ENCODE assay signal across 10 mouse cellular contexts in genomic region chr11:58331546-58331945, GRCm38 (mm10). TPM values are rescaled to one million over a fixed set of nuclear protein-coding genes. Genes with fewer than 3 reads are reported as not detected.
DNase-seq lines count a peak whose midpoint lies in the region; ATAC-seq and TF ChIP-seq lines count a peak whose summit lies in the region.
"Had no signal": no experiment of that assay in that cellular context is flagged by ENCODE, and none has a peak within 500 bp of the region (broad histone marks: within the 10 kb centered on the region; RNA-seq: fewer than 3 reads in every experiment).

No protein-coding gene starts in this region.

- no peak for DNase-seq in heart, postnatal 4 days
- no peak for DNase-seq in G1E (ENCODE audit: low spot score)
- DNase-seq in MN1 (ENCODE audit: low spot score) = no peak
- no peak for DNase-seq in T-cell, adult 2 months (ENCODE audit: low spot score)
- DNase-seq: right cerebral cortex, postnatal 4 days had no signal

- H3K9ac ChIP-seq in heart, embryonic 13.5 days = peak overlapping the region; percentile 97
- H3K9ac ChIP-seq in heart, embryonic 16.5 days (ENCODE audit: low read length) = peak overlapping the region; percentile 83

- peaks cover 77% of the 10 kb centered on the region for H3K79me2 ChIP-seq in macrophage (ENCODE audit: inconsistent target)

- H3K9me3 ChIP-seq in heart, embryonic 13.5 days = no peaks in the 10 kb centered on the region
- H3K9me3 ChIP-seq in G1E (replicated peaks) = no peaks in the 10 kb centered on the region
- peaks cover 4% of the 10 kb centered on the region for H3K9me3 ChIP-seq in heart, embryonic 16.5 days (replicated peaks; ENCODE audit: control insufficient read depth, low read length)

- peak overlapping the region; percentile 97 for H3K4me2 ChIP-seq in heart, embryonic 13.5 days
- peak overlapping the region; percentile 77 for H3K4me2 ChIP-seq in heart, embryonic 16.5 days (ENCODE audit: low read depth, low read length)

- no peaks in the 10 kb centered on the region for H3K27me3 ChIP-seq in heart, embryonic 13.5 days (replicated peaks)
- H3K27me3 ChIP-seq in G1E (ENCODE audit: insufficient read depth, low read length) = no peaks in the 10 kb centered on the region
- no peaks in the 10 kb centered on the region for H3K27me3 ChIP-seq in heart, embryonic 16.5 days (ENCODE audit: control insufficient read depth, insufficient read depth, low read length)
- H3K27me3 ChIP-seq: Patski had no signal

- WGBS in heart, embryonic 13.5 days = 79% methylated on average over 6 of the region's 6 CpGs
- 88% methylated on average over 6 of the region's 6 CpGs for WGBS in heart, embryonic 16.5 days
- WGBS in macrophage (ENCODE audit: missing documents) = 76% methylated on average over 6 of the region's 6 CpGs

- H3K4me1 ChIP-seq in heart, embryonic 13.5 days = peaks cover 53% of the 10 kb centered on the region
- H3K4me1 ChIP-seq in G1E (ENCODE audit: insufficient read depth, low read depth, low read length) = peaks cover 54% of the 10 kb centered on the region
- peaks cover 38% of the 10 kb centered on the region for H3K4me1 ChIP-seq in heart, embryonic 16.5 days (ENCODE audit: control insufficient read depth, insufficient read depth, low read length)

- ATAC-seq in heart, embryonic 13.5 days (ENCODE audit: extremely low read depth, insufficient number of reproducible peaks, low FRiP score, low TSS enrichment) = no peak
- ATAC-seq in G1E (ENCODE audit: extremely low read depth, insufficient number of reproducible peaks, low FRiP score, poor library complexity, severe bottlenecking) = no peak
- ATAC-seq in heart, embryonic 16.5 days (replicated peaks; ENCODE audit: extremely low read depth, insufficient read depth, low FRiP score) = no peak
- no peak for ATAC-seq in megakaryocyte-erythroid progenitor cell, adult 5-6 weeks (replicated peaks; ENCODE audit: low FRiP score, low TSS enrichment, poor library complexity, severe bottlenecking)

- peaks cover 54% of the 10 kb centered on the region for H3K36me3 ChIP-seq in heart, embryonic 13.5 days
- H3K36me3 ChIP-seq in G1E (replicated peaks) = peaks cover 69% of the 10 kb centered on the region
- H3K36me3 ChIP-seq in heart, embryonic 16.5 days (ENCODE audit: control insufficient read depth, insufficient read depth) = peaks cover 18% of the 10 kb centered on the region
- peaks cover 10% of the 10 kb centered on the region; the same call in 1 of the 2 replicates for H3K36me3 ChIP-seq in macrophage (ENCODE audit: inconsistent target)

- no peak overlapping the region for H3K27ac ChIP-seq in heart, embryonic 13.5 days (replicated peaks)
- H3K27ac ChIP-seq in heart, embryonic 16.5 days (ENCODE audit: low read length) = no peak overlapping the region
- no peak overlapping the region for H3K27ac ChIP-seq in macrophage

- TF ChIP-seq CTCF in G1E (IDR thresholded peaks at IDR 0.05; ENCODE audit: low read depth, low read length) = no peak

- peak overlapping the region; percentile 97 for H3K4me3 ChIP-seq in heart, embryonic 13.5 days
- peak overlapping the region; percentile 78 for H3K4me3 ChIP-seq in G1E (ENCODE audit: low read depth, low read length)
- peak overlapping the region; percentile 65 for H3K4me3 ChIP-seq in heart, embryonic 16.5 days (ENCODE audit: low read length)
- H3K4me3 ChIP-seq in macrophage (ENCODE audit: inconsistent target) = peak overlapping the region; percentile 100

RNA-seq across cellular contexts. Expression of gene Sh3bp5l, which starts 1.0 kb away (rescaled TPM):
- polyA plus RNA-seq in heart, embryonic 13.5 days (2015; fragmentation: Nextera tagmentation; extraction: Ambion mirVana) = 24.0 and 25.3 TPM in 2 replicates
- total RNA-seq in heart, postnatal 4 days (2021) = 10 to 100 TPM; 38.5 to 51.5 TPM
- total RNA-seq in G1E (2014; fragmentation: Nextera tagmentation) (4.5 and 5.1 TPM in 2 replicates), G1E (2017) (18.1 and 19.5 TPM in 2 replicates)
- polyA plus RNA-seq in G1E (2012) (18.2 and 18.6 TPM in 2 replicates), macrophage (2018) (6.4 to 11.1 TPM (median 8.6 TPM) in 3 replicates)
- 32.0 and 32.5 TPM in 2 replicates for polyA plus RNA-seq in heart, embryonic 16.5 days (2015; fragmentation: Nextera tagmentation; extraction: Ambion mirVana)
- total RNA-seq in macrophage (2018; cell fraction: chromatin; rRNA removed) = 10 to 100 TPM in 15 of 26 experiments, 1 to 10 TPM in 11; 1.2 to 27.2 (median 12.7) TPM
- total RNA-seq in macrophage (2018; cell fraction: cytosol; rRNA removed) = 10 to 100 TPM in 8 of 26 experiments, 1 to 10 TPM in 18; 3.8 to 14.7 (median 7.7) TPM
- total RNA-seq in macrophage (2018; cell fraction: nucleus; rRNA removed) = 10 to 100 TPM in 12 of 26 experiments, 1 to 10 TPM in 14; 3.1 to 21.4 (median 9.1) TPM
- total RNA-seq in megakaryocyte-erythroid progenitor cell, adult 5-6 weeks (2014; fragmentation: Nextera tagmentation) = 12.8 and 13.8 TPM in 2 replicates
- total RNA-seq in megakaryocyte-erythroid progenitor cell, adult 5-6 weeks (2017) = 10.4 and 20.9 TPM in 2 replicates

RNA-seq across cellular contexts. Expression of gene Zfp672, which starts 1.4 kb away (rescaled TPM):
- polyA plus RNA-seq in heart, embryonic 13.5 days (2015; fragmentation: Nextera tagmentation; extraction: Ambion mirVana) = 27.7 and 28.6 TPM in 2 replicates
- 10 to 100 TPM; 37.5 to 44.2 TPM for total RNA-seq in heart, postnatal 4 days (2021)
- total RNA-seq in G1E (2014; fragmentation: Nextera tagmentation) = 24.2 and 27.1 TPM in 2 replicates
- total RNA-seq in G1E (2017) = 27.2 and 29.6 TPM in 2 replicates
- polyA plus RNA-seq in G1E (2012) = 7.9 TPM in 2 replicates
- 38.8 and 40.5 TPM in 2 replicates for polyA plus RNA-seq in heart, embryonic 16.5 days (2015; fragmentation: Nextera tagmentation; extraction: Ambion mirVana)
- 10 to 100 TPM; 10.4 to 75.2 (median 32.9) TPM for total RNA-seq in macrophage (2018; cell fraction: chromatin; rRNA removed)
- 10 to 100 TPM in 15 of 26 experiments, 1 to 10 TPM in 11; 5.9 to 17.7 (median 10.2) TPM for total RNA-seq in macrophage (2018; cell fraction: cytosol; rRNA removed)
- 10 to 100 TPM in 24 of 26 experiments, 1 to 10 TPM in 2; 9.0 to 74.0 (median 25.2) TPM for total RNA-seq in macrophage (2018; cell fraction: nucleus; rRNA removed)
- polyA plus RNA-seq in macrophage (2018) = 7.9 to 19.4 TPM (median 9.7 TPM) in 3 replicates
- 60.9 and 65.9 TPM in 2 replicates for total RNA-seq in megakaryocyte-erythroid progenitor cell, adult 5-6 weeks (2014; fragmentation: Nextera tagmentation)
- 28.5 and 30.9 TPM in 2 replicates for total RNA-seq in megakaryocyte-erythroid progenitor cell, adult 5-6 weeks (2017)

RNA-seq across cellular contexts. Expression of gene Zfp692, which starts 24.7 kb away (rescaled TPM):
- 12.4 and 15.5 TPM in 2 replicates for polyA plus RNA-seq in heart, embryonic 13.5 days (2015; fragmentation: Nextera tagmentation; extraction: Ambion mirVana)
- 1 to 10 TPM; 4.2 to 6.6 TPM for total RNA-seq in heart, postnatal 4 days (2021)
- total RNA-seq in G1E (2014; fragmentation: Nextera tagmentation) (14.4 and 17.5 TPM in 2 replicates), G1E (2017) (14.5 and 20.0 TPM in 2 replicates)
- polyA plus RNA-seq in G1E (2012) (15.5 and 16.6 TPM in 2 replicates), macrophage (2018) (2.9 to 5.3 TPM (median 4.7 TPM) in 3 replicates)
- 15.0 and 16.6 TPM in 2 replicates for polyA plus RNA-seq in heart, embryonic 16.5 days (2015; fragmentation: Nextera tagmentation; extraction: Ambion mirVana)
- 10 to 100 TPM; 20.4 to 65.9 (median 47.6) TPM for total RNA-seq in macrophage (2018; cell fraction: chromatin; rRNA removed)
- 1 to 10 TPM in 25 of 26 experiments, under 1 TPM in 1; 0.86 to 3.7 (median 2.1) TPM for total RNA-seq in macrophage (2018; cell fraction: cytosol; rRNA removed)
- 10 to 100 TPM; 12.0 to 60.5 (median 31.9) TPM for total RNA-seq in macrophage (2018; cell fraction: nucleus; rRNA removed)
- 34.0 and 66.1 TPM in 2 replicates for total RNA-seq in megakaryocyte-erythroid progenitor cell, adult 5-6 weeks (2014; fragmentation: Nextera tagmentation)
- 25.0 and 26.7 TPM in 2 replicates for total RNA-seq in megakaryocyte-erythroid progenitor cell, adult 5-6 weeks (2017)

RNA-seq across cellular contexts. Expression of gene Lypd8, which starts 47.3 kb away (rescaled TPM):
- not detected in 2 replicates for polyA plus RNA-seq in heart, embryonic 13.5 days (2015; fragmentation: Nextera tagmentation; extraction: Ambion mirVana)
- total RNA-seq in heart, postnatal 4 days (2021) = not detected
- total RNA-seq in G1E (2014; fragmentation: Nextera tagmentation) = 0.68 and 1.2 TPM in 2 replicates
- 0.16 and 0.29 TPM in 2 replicates for total RNA-seq in G1E (2017)
- polyA plus RNA-seq in G1E (2012) = 0.07 TPM in 1 of 2 replicates, not detected in the other
- polyA plus RNA-seq in heart, embryonic 16.5 days (2015; fragmentation: Nextera tagmentation; extraction: Ambion mirVana) = 1.4 TPM in 1 of 2 replicates, not detected in the other
- total RNA-seq in macrophage (2018; cell fraction: chromatin; rRNA removed) = not detected
- total RNA-seq in macrophage (2018; cell fraction: cytosol; rRNA removed) = not detected
- not detected for total RNA-seq in macrophage (2018; cell fraction: nucleus; rRNA removed)
- polyA plus RNA-seq in macrophage (2018) = not detected in 3 replicates
- not detected in 2 replicates for total RNA-seq in megakaryocyte-erythroid progenitor cell, adult 5-6 weeks (2014; fragmentation: Nextera tagmentation)
- total RNA-seq in megakaryocyte-erythroid progenitor cell, adult 5-6 weeks (2017) = not detected in 2 replicates
- polyA plus RNA-seq: Patski had no signal

RNA-seq across cellular contexts. Expression of gene 4930438A08Rik, which starts 56.9 kb away (rescaled TPM):
- polyA plus RNA-seq in heart, embryonic 13.5 days (2015; fragmentation: Nextera tagmentation; extraction: Ambion mirVana) = not detected in 2 replicates
- not detected for total RNA-seq in heart, postnatal 4 days (2021)
- total RNA-seq in G1E (2014; fragmentation: Nextera tagmentation) (not detected in 2 replicates), G1E (2017) (0.05 TPM in 1 of 2 replicates, not detected in the other)
- polyA plus RNA-seq in G1E (2012) (not detected in 2 replicates), macrophage (2018) (0.17 TPM in 1 of 3 replicates, not detected in the others)
- polyA plus RNA-seq in heart, embryonic 16.5 days (2015; fragmentation: Nextera tagmentation; extraction: Ambion mirVana) = 0.08 TPM in 1 of 2 replicates, not detected in the other
- total RNA-seq in macrophage (2018; cell fraction: chromatin; rRNA removed) = 1 to 10 TPM in 1 of 26 experiments, under 1 TPM in 9, not detected in 16; 0.33 to 1.7 (median 0.53) TPM
- total RNA-seq in macrophage (2018; cell fraction: cytosol; rRNA removed) = under 1 TPM in 12 of 26 experiments, not detected in 14; 0.05 to 0.17 (median 0.08) TPM
- total RNA-seq in macrophage (2018; cell fraction: nucleus; rRNA removed) = under 1 TPM in 4 of 26 experiments, not detected in 22; 0.33 to 0.91 (median 0.53) TPM
- total RNA-seq in megakaryocyte-erythroid progenitor cell, adult 5-6 weeks (2014; fragmentation: Nextera tagmentation) = 2.3 TPM in 1 of 2 replicates, not detected in the other
- 0.19 TPM in 1 of 2 replicates, not detected in the other for total RNA-seq in megakaryocyte-erythroid progenitor cell, adult 5-6 weeks (2017)
- polyA plus RNA-seq: Patski had no signal
